Mouse (Mus musculus) large intestine, adult 2 months (tissue): ENCODE data around the gene Mrps17. TPM values are rescaled to one million over a fixed set of nuclear protein-coding genes. Genes with fewer than 3 reads are reported as not detected.
"Not testable (repeated sequence)": the region's sequence is repeated elsewhere in the genome, so short reads cannot be mapped to it uniquely, and the experiment has no call there.

Experiments
- DNase-seq: peaks from one replicate; pipeline ENCODE4 v3.0.0-alpha.2; 2012; ENCODE audit warnings: low read depth, low spot score
- WGBS: fragments of 180-500 bp; shearing (Covaris S2); methylation state at CpG from one replicate; pipeline ENCODE4 v1.1.7; 2018; 5-methylcytosine and 5-hydroxymethylcytosine counted together
- polyA plus RNA-seq: library from polyadenylated mRNA; depleted of rRNA; stranded (reverse); fragments of >200 nt; gene quantifications from 2 replicates; pipeline ENCODE4 v1.2.3, GENCODE M21; 2012; rRNA removed

Gene Mrps17
- polyA plus RNA-seq, result 54.7 and 64.0 TPM in 2 replicates

GRCm38 (mm10) chr5:129715326-129715861, at the start of gene Mrps17:
Gene Mrps17, plus strand, starts transcription at chr5:129715497.
- under 1% methylated on average over 33 of the region's 33 CpGs for WGBS
- peak; percentile 89 for DNase-seq

- DNase-seq, result no peak
- WGBS, result 90% methylated on average over 10 of the region's 10 CpGs
Measured at GRCm38 (mm10) chr5:129666271-129666909, 48.9 kb upstream of the Mrps17 start.

GRCm38 (mm10) chr5:129667851-129668250, 47.4 kb upstream of the Mrps17 start:
- WGBS, result 87% methylated on average over 4 of the region's 4 CpGs
- no peak for DNase-seq

- DNase-seq, result peak; percentile 3
- WGBS, result under 1% methylated on average over 31 of the region's 31 CpGs
Measured at GRCm38 (mm10) chr5:129669453-129670035, 45.8 kb upstream of the Mrps17 start.

- WGBS, result 2% methylated on average over 23 of the region's 23 CpGs
- DNase-seq, result peak; percentile 45
Measured at GRCm38 (mm10) chr5:129670036-129670458, 45.2 kb upstream of the Mrps17 start, which contains the start of gene Zfp11. Gene Zfp11, minus strand, starts transcription at chr5:129670099.

- 92% methylated on average over 5 of the region's 5 CpGs for WGBS
- not testable (repeated sequence) for DNase-seq
Measured at GRCm38 (mm10) chr5:129685141-129685540, 30.2 kb upstream of the Mrps17 start.

- DNase-seq, result no peak
- WGBS, result 72% methylated on average over 7 of the region's 7 CpGs
Measured at GRCm38 (mm10) chr5:129687621-129688020, 27.7 kb upstream of the Mrps17 start.

- 80% methylated on average over 3 of the region's 3 CpGs for WGBS
- no peak for DNase-seq
Measured at GRCm38 (mm10) chr5:129690528-129690927, 24.8 kb upstream of the Mrps17 start.

- no peak for DNase-seq
- WGBS, result 31% methylated on average over 2 of the region's 2 CpGs
Measured at GRCm38 (mm10) chr5:129700506-129700905, 14.8 kb upstream of the Mrps17 start.

- WGBS, result 57% methylated on average over 1 of the region's 1 CpGs
Measured at GRCm38 (mm10) chr5:129701706-129702105, 13.6 kb upstream of the Mrps17 start.

GRCm38 (mm10) chr5:129703368-129703767, 11.9 kb upstream of the Mrps17 start:
- no peak for DNase-seq

More at GRCm38 (mm10) chr5:129701706-129702105, 13.6 kb upstream of the Mrps17 start:
- DNase-seq, result no peak

GRCm38 (mm10) chr5:129708412-129708811, 6.9 kb upstream of the Mrps17 start, which contains the start of gene Sept14:
Gene Sept14, minus strand, starts transcription at chr5:129708512.
- DNase-seq, result no peak
- WGBS, result 67% methylated on average over 2 of the region's 2 CpGs

- no peak for DNase-seq
- WGBS, result 74% methylated on average over 9 of the region's 9 CpGs
Measured at GRCm38 (mm10) chr5:129717016-129717415, 1.7 kb downstream of the Mrps17 start.

GRCm38 (mm10) chr5:129720176-129720575, 4.9 kb downstream of the Mrps17 start:
- DNase-seq, result no peak
- WGBS, result 92% methylated on average over 3 of the region's 3 CpGs

- 34% methylated on average over 4 of the region's 4 CpGs for WGBS
Measured at GRCm38 (mm10) chr5:129724268-129724667, 9.0 kb downstream of the Mrps17 start.

GRCm38 (mm10) chr5:129724834-129725773, 9.8 kb downstream of the Mrps17 start, which contains the start of gene Nipsnap2:
Gene Nipsnap2, plus strand, starts transcription at chr5:129725063.
- DNase-seq, result peak; percentile 54
- WGBS, result 1% methylated on average over 93 of the region's 93 CpGs

More at GRCm38 (mm10) chr5:129724268-129724667, 9.0 kb downstream of the Mrps17 start:
- DNase-seq, result no peak

GRCm38 (mm10) chr5:129725774-129726392, 10.6 kb downstream of the Mrps17 start:
- WGBS, result 17% methylated on average over 7 of the region's 7 CpGs
- DNase-seq, result no peak

- DNase-seq, result no peak
- WGBS, result 94% methylated on average over 3 of the region's 3 CpGs
Measured at GRCm38 (mm10) chr5:129726784-129727183, 11.5 kb downstream of the Mrps17 start.

GRCm38 (mm10) chr5:129729286-129729685, 14.0 kb downstream of the Mrps17 start:
- 45% methylated on average over 11 of the region's 11 CpGs for WGBS
- DNase-seq, result no peak
